Mouse (Mus musculus) intestine, postnatal 0 days (tissue): ENCODE results near the gene Usp16. TPM values are rescaled to one million over a fixed set of nuclear protein-coding genes. Genes with fewer than 3 reads are reported as not detected.
"Not testable (repeated sequence)": the region's sequence is repeated elsewhere in the genome, so short reads cannot be mapped to it uniquely, and the experiment has no call there.

Experiments
- ATAC-seq: fragments of 200-750 bp; cut with Nextera tagmentation; 2 replicates; pipeline ENCODE4 v1.8.0; 2017; ENCODE audit warnings: mild to moderate bottlenecking, moderate TSS enrichment, moderate library complexity
- H3K27ac ChIP-seq: fragments of 300-500 bp; sonication (generic); 2 replicates; pipeline ENCODE4 v1.5.1; 2014; ENCODE audit warnings: mild to moderate bottlenecking, low read depth, low read length, moderate library complexity
- H3K27me3 ChIP-seq: fragments of 300-500 bp; sonication (generic); replicated peaks from 2 replicates; pipeline ENCODE4 v1.6.1; 2014; ENCODE audit warnings: low read length, mixed read lengths; ENCODE audit not compliant: control insufficient read depth, insufficient read depth
- H3K36me3 ChIP-seq: fragments of 300-500 bp; sonication (generic); 2 replicates; pipeline ENCODE4 v1.6.1; 2014; ENCODE audit warnings: mild to moderate bottlenecking, moderate library complexity; ENCODE audit not compliant: control insufficient read depth, insufficient read depth
- H3K4me1 ChIP-seq: fragments of 300-500 bp; sonication (generic); replicated peaks from 2 replicates; pipeline ENCODE4 v1.6.1; 2014; ENCODE audit warnings: antibody characterized with exemption, low read length, mixed read lengths; ENCODE audit not compliant: control insufficient read depth, insufficient read depth
- H3K4me2 ChIP-seq: fragments of 300-500 bp; sonication (generic); replicated peaks from 2 replicates; pipeline ENCODE4 v1.6.1; 2014; ENCODE audit warnings: low read depth, mild to moderate bottlenecking, moderate library complexity
- H3K4me3 ChIP-seq: fragments of 300-500 bp; sonication (generic); 2 replicates; pipeline ENCODE4 v1.5.1; 2014; ENCODE audit warnings: low read depth, low read length
- H3K9ac ChIP-seq: fragments of 300-500 bp; sonication (generic); 2 replicates; pipeline ENCODE4 v1.6.1; 2014; ENCODE audit warnings: mild to moderate bottlenecking, low read depth, low read length
- H3K9me3 ChIP-seq: fragments of 300-500 bp; sonication (generic); 2 replicates; pipeline ENCODE4 v1.6.1; 2016; ENCODE audit warnings: mixed run types; ENCODE audit not compliant: control insufficient read depth
- CTCF ChIP-seq: sonication (generic); IDR thresholded peaks from 2 replicates; pipeline ENCODE4 v1.5.1; 2016; ENCODE audit warnings: low read depth, mild to moderate bottlenecking, control low read depth, antibody characterized with exemption, moderate library complexity
- WGBS: fragments of 180-500 bp; shearing (Covaris S2); extraction: QIAGEN DNeasy Blood & Tissue Kit; methylation state at CpG from one replicate; pipeline ENCODE4 v1.1.7; 2014; 5-methylcytosine and 5-hydroxymethylcytosine counted together
- polyA plus RNA-seq: library from polyadenylated mRNA; unstranded; fragments of >200 nt; fragmentation: Nextera tagmentation; extraction: Ambion mirVana; gene quantifications from 2 replicates; pipeline ENCODE4 v1.2.1, GENCODE M21; 2015

The Usp16 gene
- polyA plus RNA-seq, 1 experiment from 2014 or later: 38.1 TPM

DNA sequence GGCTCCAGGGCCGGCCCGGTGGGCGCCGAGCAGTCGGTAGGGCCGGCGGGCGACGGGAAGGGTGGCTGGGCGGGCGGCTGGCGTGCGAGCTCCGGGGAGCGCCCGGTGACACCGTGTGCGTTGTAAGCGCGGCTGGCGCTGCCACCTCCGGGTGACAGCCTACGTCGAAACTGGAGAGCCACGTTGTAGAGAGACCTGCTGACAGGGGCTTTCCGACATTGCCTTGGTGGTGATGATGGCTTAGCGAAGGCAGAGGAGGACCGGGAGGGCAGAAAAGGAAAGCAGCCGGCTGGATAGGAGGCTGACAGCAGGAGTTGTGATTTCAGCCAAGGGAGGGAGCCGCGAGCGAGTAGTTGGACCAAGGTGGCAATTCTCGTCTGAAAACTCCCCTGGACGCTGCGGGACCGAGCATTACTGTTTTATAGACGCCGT is 693 bp downstream of the Usp16 start:
- Histone ChIP-seq H3K9me3 (no peaks in the 10 kb centered on the region), H3K27me3 (no peaks in the 10 kb centered on the region), H3K9ac (peak overlapping the region; percentile 91), H3K4me2 (peak overlapping the region; percentile 81), H3K36me3 (peaks cover 4% of the 10 kb centered on the region; the same call in 1 of the 2 replicates), H3K4me1 (peaks cover 3% of the 10 kb centered on the region; the same call in 1 of the 2 replicates), H3K27ac (peak overlapping the region; percentile 94), H3K4me3 (peak overlapping the region; percentile 88)
- 0% methylated on average over 38 of the region's 38 CpGs for WGBS
- no peak for TF ChIP-seq CTCF
- ATAC-seq: peak; percentile 81

DNA sequence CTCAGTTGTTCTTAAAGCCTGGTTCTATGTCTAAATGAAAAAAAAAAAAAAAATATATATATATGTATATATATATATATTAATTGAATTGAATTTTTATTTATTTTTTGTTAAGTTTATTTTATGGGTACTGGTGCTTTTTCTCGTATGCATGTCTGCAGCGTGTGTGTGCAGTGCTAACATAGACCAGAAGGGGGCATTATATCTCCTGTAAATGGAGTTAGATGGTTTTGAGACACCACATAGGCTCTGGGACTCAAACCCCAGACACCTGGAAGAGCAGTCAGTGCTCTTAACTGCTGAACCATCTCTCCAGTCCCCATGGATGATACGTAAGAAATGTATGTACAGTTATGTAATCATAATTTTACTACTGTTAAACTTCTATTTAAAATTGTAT is 4.2 kb downstream of the Usp16 start:
- Histone ChIP-seq H3K27ac (no peak overlapping the region), H3K9me3 (no peaks in the 10 kb centered on the region), H3K4me3 (no peak overlapping the region), H3K4me1 (peaks cover 3% of the 10 kb centered on the region; the same call in 1 of the 2 replicates), H3K36me3 (peaks cover 29% of the 10 kb centered on the region), H3K27me3 (no peaks in the 10 kb centered on the region), H3K4me2 (no peak overlapping the region), H3K9ac (no peak overlapping the region)
- WGBS: 97% methylated on average over 3 of the region's 3 CpGs
- no peak for ATAC-seq
- no peak; the same call in 1 of the 2 replicates for TF ChIP-seq CTCF

DNA sequence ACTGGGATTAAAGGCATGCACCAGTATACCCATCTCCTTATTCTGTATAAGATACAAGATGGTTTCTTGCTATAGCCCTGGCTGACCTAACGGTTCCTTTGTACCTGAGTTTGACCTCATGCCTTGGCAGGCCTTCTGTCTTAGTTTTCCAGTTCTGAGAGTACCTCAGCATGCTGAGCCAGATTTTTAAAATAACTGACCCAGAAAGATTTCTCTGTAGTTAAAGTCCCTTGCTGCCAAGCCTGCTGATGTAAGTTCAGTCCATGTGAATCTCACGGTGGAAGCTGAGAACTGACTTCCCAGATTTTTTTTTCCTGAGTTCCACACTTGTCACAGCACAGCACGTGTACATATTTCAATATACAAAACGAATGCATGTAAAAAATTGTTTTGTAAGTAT is 16.1 kb downstream of the Usp16 start:
- no peaks in the 10 kb centered on the region for H3K4me1 ChIP-seq
- H3K27ac ChIP-seq: no peak overlapping the region
- WGBS: 93% methylated on average over 4 of the region's 4 CpGs
- H3K36me3 ChIP-seq: peaks cover 85% of the 10 kb centered on the region
- ATAC-seq: no peak
- TF ChIP-seq CTCF: no peak
- no peaks in the 10 kb centered on the region for H3K9me3 ChIP-seq
- no peak overlapping the region for H3K4me3 ChIP-seq
- no peak overlapping the region for H3K4me2 ChIP-seq
- no peaks in the 10 kb centered on the region for H3K27me3 ChIP-seq
- no peak overlapping the region for H3K9ac ChIP-seq

DNA sequence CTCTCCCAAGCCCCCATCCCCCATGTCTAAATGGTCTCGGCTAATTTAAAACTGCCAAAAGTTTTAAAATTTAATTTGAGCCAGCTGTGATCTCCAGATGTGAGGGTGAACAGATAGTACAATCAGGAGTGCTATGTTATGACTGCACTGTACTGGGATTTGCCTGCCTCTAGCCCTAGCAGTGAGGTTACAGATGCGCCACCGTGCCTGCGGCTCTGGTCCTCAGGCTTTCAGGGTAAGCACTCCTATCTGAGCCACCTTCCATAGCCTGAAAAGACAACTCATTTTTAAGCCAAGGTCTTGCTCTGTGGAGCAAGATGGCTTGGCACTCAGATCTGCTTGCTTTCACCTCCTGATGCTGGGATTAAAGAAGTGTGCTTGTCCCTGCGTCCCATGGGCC is 29.9 kb downstream of the Usp16 start:
- no peak overlapping the region for H3K9ac ChIP-seq
- TF ChIP-seq CTCF: no peak
- H3K27ac ChIP-seq: no peak overlapping the region
- no peaks in the 10 kb centered on the region for H3K27me3 ChIP-seq
- H3K4me3 ChIP-seq: no peak overlapping the region
- H3K4me2 ChIP-seq: no peak overlapping the region
- H3K4me1 ChIP-seq: no peaks in the 10 kb centered on the region
- peaks cover 64% of the 10 kb centered on the region for H3K36me3 ChIP-seq
- H3K9me3 ChIP-seq: no peaks in the 10 kb centered on the region
- 89% methylated on average over 5 of the region's 5 CpGs for WGBS
- ATAC-seq: no peak

DNA sequence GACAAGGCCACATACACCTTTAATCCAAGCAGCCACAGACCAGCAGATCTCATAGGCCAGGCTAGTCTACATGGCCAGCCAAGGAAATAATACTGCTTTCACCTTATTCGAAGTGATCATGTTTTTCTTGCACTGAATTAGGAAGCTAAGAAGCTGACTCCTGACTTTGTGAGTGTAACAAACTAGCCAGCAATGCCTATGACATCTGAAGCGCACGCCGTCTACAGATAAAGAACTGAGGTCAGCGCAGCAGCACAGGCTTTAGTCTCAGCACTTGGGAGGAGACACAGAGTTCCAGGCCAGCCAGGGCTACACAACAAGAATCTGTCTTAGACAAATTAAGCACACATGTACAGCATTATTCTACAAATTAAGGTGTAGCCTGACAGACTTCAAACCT is 32.2 kb downstream of the Usp16 start:
- WGBS: 92% methylated on average over 5 of the region's 5 CpGs
- Histone ChIP-seq H3K36me3 (peaks cover 85% of the 10 kb centered on the region), H3K27ac (no peak overlapping the region), H3K4me3 (no peak overlapping the region), H3K4me1 (no peaks in the 10 kb centered on the region), H3K4me2 (no peak overlapping the region), H3K27me3 (no peaks in the 10 kb centered on the region), H3K9me3 (no peaks in the 10 kb centered on the region), H3K9ac (no peak overlapping the region)
- TF ChIP-seq CTCF: no peak
- ATAC-seq: no peak

DNA sequence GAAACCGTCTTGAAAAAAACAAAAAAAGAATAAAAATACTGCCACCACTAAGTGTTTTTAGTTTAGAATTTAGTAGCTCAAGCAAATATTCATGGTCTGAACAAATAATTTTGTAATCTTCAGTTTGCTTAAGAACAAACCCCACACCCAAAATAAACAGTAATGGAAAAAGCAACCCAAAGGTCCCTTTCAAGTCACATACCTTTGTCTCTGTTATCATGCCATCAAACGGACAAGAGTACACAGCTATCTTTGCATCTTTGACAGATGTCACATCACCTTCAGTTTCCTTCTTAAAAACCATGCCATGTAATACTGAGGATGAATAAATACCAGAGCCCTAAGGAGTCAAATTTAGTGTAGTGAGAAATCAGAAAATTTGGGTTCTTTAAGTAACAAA is 34.1 kb downstream of the Usp16 start:
- H3K27ac ChIP-seq: no peak overlapping the region
- no peaks in the 10 kb centered on the region for H3K27me3 ChIP-seq
- ATAC-seq: no peak
- H3K4me1 ChIP-seq: no peaks in the 10 kb centered on the region
- peaks cover 88% of the 10 kb centered on the region for H3K36me3 ChIP-seq
- no peak overlapping the region for H3K4me3 ChIP-seq
- TF ChIP-seq CTCF: no peak
- H3K9ac ChIP-seq: no peak overlapping the region
- H3K9me3 ChIP-seq: no peaks in the 10 kb centered on the region
- WGBS: 54% methylated on average over 2 of the region's 2 CpGs
- no peak overlapping the region for H3K4me2 ChIP-seq

DNA sequence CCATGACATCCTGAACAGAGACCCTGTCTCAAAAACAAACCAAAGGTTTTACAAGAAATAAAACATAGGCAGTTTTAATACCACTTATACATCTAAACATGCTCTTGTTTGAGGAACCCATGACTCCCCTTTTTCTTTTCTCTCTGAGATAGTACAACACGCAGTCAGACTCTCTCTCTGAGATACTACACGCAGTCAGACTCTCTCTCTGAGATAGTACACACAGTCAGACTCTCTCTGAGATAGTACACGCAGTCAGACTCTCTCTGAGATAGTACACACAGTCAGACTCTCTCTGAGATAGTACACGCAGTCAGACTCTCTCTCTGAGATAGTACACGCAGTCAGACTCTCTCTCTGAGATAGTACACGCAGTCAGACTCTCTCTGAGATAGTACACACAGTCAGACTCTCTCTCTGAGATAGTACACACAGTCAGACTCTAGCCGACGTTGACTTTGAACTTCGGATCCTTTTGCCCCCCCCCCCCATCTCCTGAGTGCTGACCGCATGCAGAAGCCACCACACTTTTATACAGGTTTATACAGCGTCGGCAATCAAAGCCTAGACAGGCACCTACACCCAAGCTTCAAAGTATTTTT is 37.8 kb downstream of the Usp16 start:
- H3K9me3 ChIP-seq, H3K4me1 ChIP-seq, ATAC-seq, H3K27ac ChIP-seq, H3K9ac ChIP-seq, H3K27me3 ChIP-seq, H3K4me3 ChIP-seq, H3K4me2 ChIP-seq: not testable (repeated sequence)
- peaks cover 55% of the 10 kb centered on the region for H3K36me3 ChIP-seq
- WGBS: 93% methylated on average over 12 of the region's 12 CpGs
